Mouse (Mus musculus) kidney, adult 2 months (tissue): ENCODE data around the gene Psmb2.

ENCODE experiments used
- CTCF ChIP-seq: fragments of 200-500 bp; conservative IDR thresholded peaks from 2 replicates; pipeline ENCODE4 v1.5.1; 2011; ENCODE audit warnings: low read depth, mild to moderate bottlenecking, control low read depth, low read length, moderate library complexity, mixed read lengths; ENCODE audit not compliant: insufficient read depth, insufficient read length
- POLR2A ChIP-seq: fragments of 200-500 bp; IDR thresholded peaks from one replicate; pipeline ENCODE4 v1.6.1; 2011; ENCODE audit warnings: low read depth, low read length, control low read depth

DNA sequence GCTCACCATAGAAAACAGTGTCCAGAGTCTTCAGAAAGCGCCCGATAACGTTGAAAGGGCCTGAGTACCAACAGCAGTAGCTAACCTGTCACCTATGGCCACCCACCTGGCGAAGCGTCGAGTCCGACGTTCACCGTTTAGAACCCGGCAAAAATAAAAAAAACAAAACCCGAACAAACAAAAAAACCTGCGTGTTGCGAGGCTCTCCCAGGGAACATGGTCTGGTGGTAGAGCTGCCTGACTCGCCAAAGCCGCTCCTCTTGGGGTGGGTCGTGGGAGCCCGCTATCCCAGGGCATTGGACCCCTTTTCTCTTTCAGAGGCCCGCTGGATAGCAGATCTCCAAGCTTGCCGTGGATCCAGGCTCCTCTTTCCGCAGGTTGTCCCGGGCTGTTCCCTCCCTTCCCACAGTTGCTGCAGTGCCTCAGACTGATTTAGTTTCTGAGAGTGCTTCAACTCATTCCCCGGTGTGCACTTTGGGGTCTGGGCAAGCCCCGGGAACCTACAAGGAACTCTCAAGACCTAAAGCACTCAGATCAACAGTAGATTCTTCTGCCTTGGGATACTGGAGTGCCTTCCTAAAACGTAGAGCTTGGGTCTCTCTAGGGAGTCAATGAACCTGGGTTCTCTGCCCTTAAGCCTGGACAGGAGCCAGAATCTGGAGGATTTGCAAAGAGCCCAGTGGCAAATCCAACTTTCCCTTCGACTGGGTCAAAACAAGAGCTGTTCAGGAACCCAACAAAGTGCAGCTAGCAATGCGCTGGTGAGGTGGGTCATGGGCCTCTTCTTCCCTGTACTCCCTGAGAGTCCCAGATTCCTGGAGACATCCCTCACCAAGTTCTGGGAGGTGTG, 55.3 kb downstream of the Psmb2 start:
- TF ChIP-seq CTCF = no peak
- no peak for TF ChIP-seq POLR2A
